Mouse (Mus musculus): ENCODE measurements at regions not wholly inside any gene's neighbourhood (a gene's known extent, or its start where the extent isn't known, plus 50 kb on each side); places are given as distances from the start of the nearest gene placed in this dataset.

- Histone ChIP-seq H3K27ac (ENCODE audit: insufficient read depth, low read length) (no peak overlapping the region), H3K4me3 (replicated peaks; ENCODE audit: insufficient read depth, low read depth, low read length) (no peak overlapping the region), H3K27me3 (ENCODE audit: control insufficient read depth, insufficient read depth, low read length) (no peaks in the 10 kb centered on the region), H3K4me1 (ENCODE audit: control insufficient read depth, insufficient read depth, low read length) (peaks cover 47% of the 10 kb centered on the region)
- TF ChIP-seq CTCF (IDR thresholded peaks at IDR 0.05; ENCODE audit: borderline replicate concordance, insufficient read depth, low read depth, low read length), result no peak
- TF ChIP-seq POLR2A (IDR thresholded peaks at IDR 0.05; ENCODE audit: borderline replicate concordance, insufficient read depth, low read length), result no peak
- WGBS, result 96% methylated on average over 7 of the region's 7 CpGs
- no peak for DNase-seq
Measured at GRCm38 (mm10) chr7:37390271-37390670, 383.2 kb downstream of the Zfp536 start.

- H3K27me3 ChIP-seq (ENCODE audit: control insufficient read depth, insufficient read depth, low read length), result no peaks in the 10 kb centered on the region
- DNase-seq, result peak in 1 of 2 experiments; percentile 22
- no peak overlapping the region for H3K4me3 ChIP-seq (replicated peaks; ENCODE audit: insufficient read depth, low read depth, low read length)
- peaks cover 55% of the 10 kb centered on the region for H3K4me1 ChIP-seq (ENCODE audit: control insufficient read depth, insufficient read depth, low read length)
- peak overlapping the region; percentile 65 for H3K27ac ChIP-seq (ENCODE audit: insufficient read depth, low read length)
- no peak for TF ChIP-seq CTCF (IDR thresholded peaks at IDR 0.05; ENCODE audit: borderline replicate concordance, insufficient read depth, low read depth, low read length)
- TF ChIP-seq POLR2A (IDR thresholded peaks at IDR 0.05; ENCODE audit: borderline replicate concordance, insufficient read depth, low read length), result no peak
- 72% methylated on average over 6 of the region's 6 CpGs for WGBS
Measured at GRCm38 (mm10) chr7:37392122-37392521, 381.3 kb downstream of the Zfp536 start.

- peaks cover 55% of the 10 kb centered on the region for H3K4me1 ChIP-seq (ENCODE audit: control insufficient read depth, insufficient read depth, low read length)
- peak overlapping the region; percentile 65 for H3K27ac ChIP-seq (ENCODE audit: insufficient read depth, low read length)
- no peak for TF ChIP-seq CTCF (IDR thresholded peaks at IDR 0.05; ENCODE audit: borderline replicate concordance, insufficient read depth, low read depth, low read length)
- no peak for TF ChIP-seq POLR2A (IDR thresholded peaks at IDR 0.05; ENCODE audit: borderline replicate concordance, insufficient read depth, low read length)
- peak; percentile 79 to 83 for DNase-seq
- WGBS, result 10% methylated on average over 8 of the region's 8 CpGs
- H3K4me3 ChIP-seq (replicated peaks; ENCODE audit: insufficient read depth, low read depth, low read length), result no peak overlapping the region
- no peaks in the 10 kb centered on the region for H3K27me3 ChIP-seq (ENCODE audit: control insufficient read depth, insufficient read depth, low read length)
Measured at GRCm38 (mm10) chr7:37392604-37393003, 380.8 kb downstream of the Zfp536 start.

GRCm38 (mm10) chr7:37393071-37393470 lies 380.4 kb downstream of the Zfp536 start:
- Histone ChIP-seq H3K4me3 (replicated peaks; ENCODE audit: insufficient read depth, low read depth, low read length) (no peak overlapping the region), H3K4me1 (ENCODE audit: control insufficient read depth, insufficient read depth, low read length) (peaks cover 51% of the 10 kb centered on the region), H3K27ac (ENCODE audit: insufficient read depth, low read length) (peak overlapping the region; percentile 65), H3K27me3 (ENCODE audit: control insufficient read depth, insufficient read depth, low read length) (no peaks in the 10 kb centered on the region)
- 17% methylated on average over 3 of the region's 3 CpGs for WGBS
- DNase-seq, result peak; percentile 56 to 63
- no peak for TF ChIP-seq CTCF (IDR thresholded peaks at IDR 0.05; ENCODE audit: borderline replicate concordance, insufficient read depth, low read depth, low read length)
- no peak for TF ChIP-seq POLR2A (IDR thresholded peaks at IDR 0.05; ENCODE audit: borderline replicate concordance, insufficient read depth, low read length)

GRCm38 (mm10) chr7:37394965-37395426 lies 378.4 kb downstream of the Zfp536 start:
- Histone ChIP-seq H3K4me1 (ENCODE audit: control insufficient read depth, insufficient read depth, low read length) (peaks cover 38% of the 10 kb centered on the region), H3K27ac (ENCODE audit: insufficient read depth, low read length) (no peak overlapping the region), H3K27me3 (ENCODE audit: control insufficient read depth, insufficient read depth, low read length) (no peaks in the 10 kb centered on the region), H3K4me3 (replicated peaks; ENCODE audit: insufficient read depth, low read depth, low read length) (no peak overlapping the region)
- no peak for TF ChIP-seq CTCF (IDR thresholded peaks at IDR 0.05; ENCODE audit: borderline replicate concordance, insufficient read depth, low read depth, low read length)
- 29% methylated on average over 8 of the region's 8 CpGs for WGBS
- peak; percentile 71 to 72 for DNase-seq

- Histone ChIP-seq H3K27me3 (ENCODE audit: control insufficient read depth, insufficient read depth, low read length) (no peaks in the 10 kb centered on the region), H3K4me3 (replicated peaks; ENCODE audit: insufficient read depth, low read depth, low read length) (no peak overlapping the region), H3K4me1 (ENCODE audit: control insufficient read depth, insufficient read depth, low read length) (peaks cover 38% of the 10 kb centered on the region), H3K27ac (ENCODE audit: insufficient read depth, low read length) (no peak overlapping the region)
- DNase-seq, result peak; percentile 26 to 32
- TF ChIP-seq CTCF (IDR thresholded peaks at IDR 0.05; ENCODE audit: borderline replicate concordance, insufficient read depth, low read depth, low read length) (no peak), POLR2A (IDR thresholded peaks at IDR 0.05; ENCODE audit: borderline replicate concordance, insufficient read depth, low read length) (no peak)
- WGBS, result 39% methylated on average over 13 of the region's 13 CpGs
Measured at GRCm38 (mm10) chr7:37395881-37396513, 377.4 kb downstream of the Zfp536 start.

GRCm38 (mm10) chr7:37403483-37403882 lies 370.0 kb downstream of the Zfp536 start:
- TF ChIP-seq CTCF (IDR thresholded peaks at IDR 0.05; ENCODE audit: borderline replicate concordance, insufficient read depth, low read depth, low read length), result no peak
- TF ChIP-seq POLR2A (IDR thresholded peaks at IDR 0.05; ENCODE audit: borderline replicate concordance, insufficient read depth, low read length), result no peak
- 97% methylated on average over 2 of the region's 2 CpGs for WGBS
- Histone ChIP-seq H3K4me1 (ENCODE audit: control insufficient read depth, insufficient read depth, low read length) (no peaks in the 10 kb centered on the region), H3K27me3 (ENCODE audit: control insufficient read depth, insufficient read depth, low read length) (no peaks in the 10 kb centered on the region), H3K27ac (ENCODE audit: insufficient read depth, low read length) (no peak overlapping the region), H3K4me3 (replicated peaks; ENCODE audit: insufficient read depth, low read depth, low read length) (no peak overlapping the region)
- no peak for DNase-seq

GRCm38 (mm10) chr7:37413350-37413749 lies 360.1 kb downstream of the Zfp536 start:
- TF ChIP-seq CTCF (IDR thresholded peaks at IDR 0.05; ENCODE audit: borderline replicate concordance, insufficient read depth, low read depth, low read length) (no peak), POLR2A (IDR thresholded peaks at IDR 0.05; ENCODE audit: borderline replicate concordance, insufficient read depth, low read length) (no peak)
- H3K27me3 ChIP-seq (ENCODE audit: control insufficient read depth, insufficient read depth, low read length), result no peaks in the 10 kb centered on the region
- H3K4me3 ChIP-seq (replicated peaks; ENCODE audit: insufficient read depth, low read depth, low read length), result no peak overlapping the region
- 28% methylated on average over 4 of the region's 4 CpGs for WGBS
- no peak overlapping the region for H3K27ac ChIP-seq (ENCODE audit: insufficient read depth, low read length)
- H3K4me1 ChIP-seq (ENCODE audit: control insufficient read depth, insufficient read depth, low read length), result no peaks in the 10 kb centered on the region
- DNase-seq, result no peak

All from cerebellum, adult 2 months (tissue).